Mouse (Mus musculus): ENCODE data around the gene Chrna3. TPM values are rescaled to one million over a fixed set of nuclear protein-coding genes. Genes with fewer than 3 reads are reported as not detected.

Chrna3 gene
- polyA plus RNA-seq, 1 experiment from 2014 or later: 18.1 TPM

DNA sequence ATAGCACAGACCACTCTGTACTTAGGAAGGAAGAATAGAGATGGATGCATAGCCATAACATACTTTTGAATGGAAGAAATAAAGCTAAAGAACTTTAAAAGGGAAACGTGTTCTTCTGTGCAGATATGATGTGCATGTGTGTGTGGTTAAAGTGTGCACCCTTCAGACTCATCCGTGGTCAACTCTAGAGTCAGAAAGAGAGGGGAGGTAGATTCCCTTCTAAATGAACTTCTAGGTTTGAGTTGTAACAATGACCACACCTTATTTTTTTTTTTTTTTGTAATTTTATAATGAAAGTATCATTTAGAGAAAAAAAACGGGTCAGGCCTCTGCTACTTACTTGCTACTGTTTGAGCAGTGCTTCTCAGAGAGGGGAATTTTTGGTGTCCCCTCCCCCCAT, 36.0 kb downstream of the Chrna3 start:
- Histone ChIP-seq H3K36me3 (no peaks in the 10 kb centered on the region), H3K9me3 (replicated peaks) (no peaks in the 10 kb centered on the region), H3K9ac (replicated peaks) (no peak overlapping the region), H3K4me1 (no peaks in the 10 kb centered on the region), H3K4me2 (no peak overlapping the region), H3K27ac (replicated peaks) (no peak overlapping the region), H3K27me3 (replicated peaks) (no peaks in the 10 kb centered on the region), H3K4me3 (replicated peaks) (no peak overlapping the region)
- WGBS: 82% methylated on average over 3 of the region's 3 CpGs
- no peak for ATAC-seq (ENCODE audit: low FRiP score)

DNA sequence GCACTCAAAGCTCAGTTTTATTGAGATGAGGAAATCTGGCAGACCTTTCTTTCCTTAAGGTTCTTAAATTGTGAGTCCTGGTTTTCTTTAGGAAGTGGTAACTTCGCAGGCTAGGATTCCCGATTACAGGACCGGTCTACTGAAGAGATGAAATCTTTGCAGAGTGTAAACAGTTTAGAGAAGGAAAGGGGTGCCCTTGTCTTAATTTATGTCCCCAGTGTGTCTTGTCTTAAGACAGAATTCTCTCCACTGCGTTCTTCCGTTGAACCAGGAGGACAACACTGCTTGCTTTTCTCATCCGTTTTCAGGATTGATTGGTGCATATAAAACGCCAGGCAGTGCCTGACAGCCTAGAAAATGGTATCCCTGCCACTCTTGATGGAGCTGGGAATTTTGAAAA, 44.0 kb downstream of the Chrna3 start:
- Histone ChIP-seq H3K36me3 (no peaks in the 10 kb centered on the region), H3K27me3 (replicated peaks) (peaks cover 22% of the 10 kb centered on the region), H3K9ac (replicated peaks) (no peak overlapping the region), H3K4me2 (peak overlapping the region; percentile 95), H3K9me3 (replicated peaks) (no peaks in the 10 kb centered on the region), H3K4me3 (replicated peaks) (peak overlapping the region; percentile 67), H3K27ac (replicated peaks) (no peak overlapping the region), H3K4me1 (peaks cover 28% of the 10 kb centered on the region)
- ATAC-seq (ENCODE audit: low FRiP score): no peak
- 3% methylated on average over 7 of the region's 7 CpGs for WGBS

GRCm38 (mm10) chr9:54981291-54982191, 44.8 kb downstream of the Chrna3 start:
- WGBS: under 1% methylated on average over 71 of the region's 85 CpGs
- Histone ChIP-seq H3K4me3 (replicated peaks) (peak overlapping the region; percentile 67), H3K9ac (replicated peaks) (peak overlapping the region; percentile 49), H3K9me3 (replicated peaks) (no peaks in the 10 kb centered on the region), H3K27ac (replicated peaks) (0 out of 2 replicates have a peak overlapping the region, but pooled peaks have one; percentile 37), H3K4me1 (peaks cover 28% of the 10 kb centered on the region), H3K36me3 (no peaks in the 10 kb centered on the region), H3K27me3 (replicated peaks) (peaks cover 22% of the 10 kb centered on the region), H3K4me2 (peak overlapping the region; percentile 95)
- peak; percentile 92 for ATAC-seq (ENCODE audit: low FRiP score)

DNA sequence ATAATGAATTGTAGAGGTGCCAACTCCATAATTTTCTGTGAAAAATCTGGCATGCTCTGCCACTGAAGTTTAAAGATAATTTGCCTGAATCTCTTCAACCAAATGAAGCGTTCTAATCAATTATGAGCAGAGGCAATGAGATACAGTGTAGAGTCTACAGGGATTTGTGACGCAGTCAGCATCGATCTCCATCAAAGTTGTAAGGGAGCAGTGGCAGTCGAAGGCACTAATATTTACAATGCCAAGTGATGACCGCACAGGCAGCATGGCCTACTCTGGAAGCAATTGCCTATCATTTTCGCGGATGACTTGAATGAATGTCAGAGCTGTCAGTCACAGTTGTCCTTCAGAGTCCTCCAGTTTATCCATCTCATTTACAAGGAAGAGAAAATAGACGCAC, 45.7 kb downstream of the Chrna3 start, which contains the start of gene Chrna5:
TSS of gene Chrna5 (plus strand) at position 207 of the 400 bp plus-strand sequence.
- Histone ChIP-seq H3K4me2 (peak within 1 kb of the TSS; percentile 95), H3K9ac (replicated peaks) (peak within 1 kb of the TSS; percentile 49), H3K4me3 (replicated peaks) (peak within 1 kb of the TSS; percentile 67), H3K27me3 (replicated peaks) (peaks cover 22% of the 10 kb centered on the region), H3K27ac (replicated peaks) (0 out of 2 replicates have a peak within 1 kb of the TSS, but pooled peaks have one; percentile 37), H3K9me3 (replicated peaks) (no peaks in the 10 kb centered on the region), H3K36me3 (no peaks in the 10 kb centered on the region), H3K4me1 (peaks cover 28% of the 10 kb centered on the region)
- no peak for ATAC-seq (ENCODE audit: low FRiP score)
- WGBS: 39% methylated on average over 8 of the region's 8 CpGs

DNA sequence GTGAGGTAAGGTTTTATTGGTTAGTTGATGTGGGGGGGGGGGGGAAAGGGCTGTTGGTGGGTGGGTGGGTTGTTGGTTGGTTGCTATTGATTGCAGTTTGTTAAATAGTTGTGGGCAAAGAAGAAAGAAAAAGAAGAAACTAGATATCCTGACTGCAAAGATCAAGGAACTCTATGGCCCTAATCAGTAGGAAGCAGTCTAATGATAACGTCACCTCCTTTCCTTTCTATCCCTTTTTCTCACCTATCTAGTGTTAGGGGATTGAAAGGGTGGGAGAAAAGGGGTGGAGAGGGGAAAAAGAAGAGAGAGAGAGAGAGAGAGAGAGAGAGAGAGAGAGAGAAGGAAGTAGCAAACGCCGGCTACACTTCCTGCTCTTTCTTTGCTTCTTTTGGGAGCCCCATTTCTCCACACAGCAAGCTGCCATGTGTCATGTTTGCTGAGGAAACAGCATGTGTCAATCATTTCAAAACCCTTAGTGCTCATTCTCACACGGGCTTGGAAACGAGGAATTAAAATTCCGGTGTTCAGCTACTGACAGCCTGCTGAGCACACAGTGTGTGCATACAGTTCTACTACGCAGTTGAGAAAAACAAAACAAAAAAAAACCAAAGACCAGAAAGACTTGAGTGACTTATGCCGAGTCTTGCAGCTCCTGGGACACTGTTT, 56.3 kb downstream of the Chrna3 start:
- Histone ChIP-seq H3K4me1 (no peaks in the 10 kb centered on the region), H3K9me3 (replicated peaks) (no peaks in the 10 kb centered on the region), H3K4me2 (no peak overlapping the region), H3K9ac (replicated peaks) (no peak overlapping the region), H3K27me3 (replicated peaks) (no peaks in the 10 kb centered on the region), H3K36me3 (no peaks in the 10 kb centered on the region), H3K4me3 (replicated peaks) (no peak overlapping the region), H3K27ac (replicated peaks) (no peak overlapping the region)
- no peak for ATAC-seq (ENCODE audit: low FRiP score)
- 71% methylated on average over 8 of the region's 8 CpGs for WGBS

DNA sequence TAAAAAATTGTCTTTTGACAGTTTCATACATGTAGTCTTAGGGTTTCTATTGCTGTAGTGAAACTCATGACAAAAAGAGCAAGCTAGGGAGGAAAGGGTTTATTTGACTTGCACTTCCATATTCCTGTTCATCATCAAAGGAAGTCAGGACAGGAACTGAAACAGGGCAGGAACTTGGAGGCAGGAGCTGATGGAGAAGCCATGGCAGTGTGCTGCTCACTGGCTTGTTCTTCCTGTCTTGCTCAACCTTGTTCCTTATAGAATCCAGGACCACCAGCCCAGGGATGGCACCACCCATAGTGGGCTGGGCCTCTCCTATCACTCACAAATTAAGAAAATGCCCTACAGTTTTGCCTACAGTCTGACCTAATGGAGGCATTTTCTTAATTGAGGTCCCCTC, 62.7 kb downstream of the Chrna3 start:
- H3K36me3 ChIP-seq: peaks cover 12% of the 10 kb centered on the region
- no peak overlapping the region for H3K4me2 ChIP-seq
- no peak overlapping the region for H3K9ac ChIP-seq (replicated peaks)
- H3K27ac ChIP-seq (replicated peaks): no peak overlapping the region
- H3K4me3 ChIP-seq (replicated peaks): no peak overlapping the region
- no peaks in the 10 kb centered on the region for H3K4me1 ChIP-seq
- H3K9me3 ChIP-seq (replicated peaks): peaks cover 3% of the 10 kb centered on the region; the same call in 1 of the 2 replicates
- ATAC-seq (ENCODE audit: low FRiP score): no peak
- no peaks in the 10 kb centered on the region for H3K27me3 ChIP-seq (replicated peaks)

DNA sequence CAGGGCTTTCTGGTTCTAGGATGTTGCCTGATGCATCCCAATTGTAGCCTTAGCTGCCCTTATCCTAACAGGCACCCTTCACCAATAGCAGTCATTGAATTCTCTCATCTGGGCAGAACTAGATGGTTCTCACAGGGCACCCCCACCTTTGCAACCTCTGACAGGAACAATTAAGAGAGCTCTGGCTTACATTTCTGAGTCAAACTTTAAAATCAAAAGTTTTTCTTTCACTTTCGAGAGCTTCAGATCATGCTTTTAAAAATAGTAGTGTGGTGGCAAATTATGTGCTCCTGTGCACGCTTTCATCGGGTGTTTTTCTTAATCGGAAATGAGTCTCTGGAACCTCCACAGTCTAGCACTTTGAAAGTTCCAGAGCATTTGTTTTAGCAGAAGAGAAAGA, 65.3 kb downstream of the Chrna3 start:
- Histone ChIP-seq H3K36me3 (peaks cover 37% of the 10 kb centered on the region), H3K27ac (replicated peaks) (no peak overlapping the region), H3K9me3 (replicated peaks) (peaks cover 3% of the 10 kb centered on the region; the same call in 1 of the 2 replicates), H3K4me2 (no peak overlapping the region), H3K27me3 (replicated peaks) (no peaks in the 10 kb centered on the region), H3K4me1 (no peaks in the 10 kb centered on the region), H3K4me3 (replicated peaks) (no peak overlapping the region), H3K9ac (replicated peaks) (no peak overlapping the region)
- no peak for ATAC-seq (ENCODE audit: low FRiP score)
- WGBS: 98% methylated on average over 4 of the region's 4 CpGs

Other genes with a start within 250 kb of the Chrna3 start
- 30.4 and 31.8 TPM in 2 replicates for gene Ireb2, start 162.8 kb downstream of the Chrna3 start, polyA plus RNA-seq (2015; fragmentation: Nextera tagmentation; extraction: Ambion mirVana)
- gene Hykk, start 109.3 kb downstream of the Chrna3 start, polyA plus RNA-seq (2015; fragmentation: Nextera tagmentation; extraction: Ambion mirVana): 2.0 and 2.1 TPM in 2 replicates
- 268 and 283 TPM in 2 replicates for gene Psma4, start 75.8 kb downstream of the Chrna3 start, polyA plus RNA-seq (2015; fragmentation: Nextera tagmentation; extraction: Ambion mirVana)
- 0.57 and 0.97 TPM in 2 replicates for gene AY074887, start 75.6 kb downstream of the Chrna3 start, polyA plus RNA-seq (2015; fragmentation: Nextera tagmentation; extraction: Ambion mirVana)
- gene Chrna5, start 45.7 kb downstream of the Chrna3 start, polyA plus RNA-seq (2015; fragmentation: Nextera tagmentation; extraction: Ambion mirVana): 3.7 and 3.9 TPM in 2 replicates
- 0.77 and 1.9 TPM in 2 replicates for gene Chrnb4, start 22.2 kb upstream of the Chrna3 start, polyA plus RNA-seq (2015; fragmentation: Nextera tagmentation; extraction: Ambion mirVana)
- gene Ube2q2, start 122.3 kb upstream of the Chrna3 start, polyA plus RNA-seq (2015; fragmentation: Nextera tagmentation; extraction: Ambion mirVana): 43.3 and 43.4 TPM in 2 replicates
- 78.8 and 80.1 TPM in 2 replicates for gene Fbxo22, start 182.4 kb upstream of the Chrna3 start, polyA plus RNA-seq (2015; fragmentation: Nextera tagmentation; extraction: Ambion mirVana)